Mouse (Mus musculus): ENCODE data around the gene Plgrkt.

Plgrkt gene

GRCm38 (mm10) chr19:29383368-29383767 lies 16.2 kb upstream of the Plgrkt start:
- no peak for DNase-seq (ENCODE audit: extremely low spot score, low spot score)

- DNase-seq (ENCODE audit: extremely low spot score, low spot score) = no peak
Observed at GRCm38 (mm10) chr19:29379839-29380603, 12.8 kb upstream of the Plgrkt start.

GRCm38 (mm10) chr19:29376382-29376781 lies 9.2 kb upstream of the Plgrkt start:
- DNase-seq (ENCODE audit: extremely low spot score, low spot score) = no peak

- no peak for DNase-seq (ENCODE audit: extremely low spot score, low spot score)
Observed at GRCm38 (mm10) chr19:29374947-29375346, 7.8 kb upstream of the Plgrkt start.

GRCm38 (mm10) chr19:29373438-29373837 lies 6.2 kb upstream of the Plgrkt start:
- no peak for DNase-seq (ENCODE audit: extremely low spot score, low spot score)

- no peak for DNase-seq (ENCODE audit: extremely low spot score, low spot score)
Observed at GRCm38 (mm10) chr19:29372621-29373020, 5.4 kb upstream of the Plgrkt start.

GRCm38 (mm10) chr19:29372138-29372537 lies 4.9 kb upstream of the Plgrkt start:
- DNase-seq (ENCODE audit: extremely low spot score, low spot score) = no peak

- no peak for DNase-seq (ENCODE audit: extremely low spot score, low spot score)
Observed at GRCm38 (mm10) chr19:29371284-29372081, 4.3 kb upstream of the Plgrkt start.

GRCm38 (mm10) chr19:29370545-29371283 lies 3.5 kb upstream of the Plgrkt start:
- DNase-seq (ENCODE audit: extremely low spot score, low spot score) = no peak

GRCm38 (mm10) chr19:29370112-29370511 lies 2.9 kb upstream of the Plgrkt start:
- no peak for DNase-seq (ENCODE audit: extremely low spot score, low spot score)

- no peak for DNase-seq (ENCODE audit: extremely low spot score, low spot score)
Observed at GRCm38 (mm10) chr19:29368671-29369309, 1.6 kb upstream of the Plgrkt start.

GRCm38 (mm10) chr19:29368041-29368440 lies 851 bp upstream of the Plgrkt start:
- no peak for DNase-seq (ENCODE audit: extremely low spot score, low spot score)

GRCm38 (mm10) chr19:29366226-29366968 lies 793 bp downstream of the Plgrkt start:
- no peak for DNase-seq (ENCODE audit: extremely low spot score, low spot score)

GRCm38 (mm10) chr19:29365105-29365504 lies 2.1 kb downstream of the Plgrkt start:
- DNase-seq (ENCODE audit: extremely low spot score, low spot score) = no peak

GRCm38 (mm10) chr19:29364076-29364475 lies 3.1 kb downstream of the Plgrkt start:
- DNase-seq (ENCODE audit: extremely low spot score, low spot score) = no peak

- no peak for DNase-seq (ENCODE audit: extremely low spot score, low spot score)
Observed at GRCm38 (mm10) chr19:29363557-29363956, 3.6 kb downstream of the Plgrkt start.

- no peak for DNase-seq (ENCODE audit: extremely low spot score, low spot score)
Observed at GRCm38 (mm10) chr19:29362173-29362930, 4.8 kb downstream of the Plgrkt start.

- peak; percentile 79 for DNase-seq (ENCODE audit: extremely low spot score, low spot score)
Observed at GRCm38 (mm10) chr19:29361468-29362130, 5.6 kb downstream of the Plgrkt start.

- no peak for DNase-seq (ENCODE audit: extremely low spot score, low spot score)
Observed at GRCm38 (mm10) chr19:29360251-29360650, 6.9 kb downstream of the Plgrkt start.

All from neural tube, embryonic 10.5 days (tissue).